Mouse (Mus musculus) thymus, postnatal 4 days (tissue): ENCODE data around the gene Olfr807.

Source experiments
- DNase-seq: peaks from one replicate; pipeline ENCODE4 v3.0.0; 2021

Olfr807 gene

GRCm38 (mm10) chr10:129757693-129758092 lies at the start of gene Olfr807:
Gene Olfr807 (minus strand): TSS chr10:129757793.
- DNase-seq = no peak

DNA sequence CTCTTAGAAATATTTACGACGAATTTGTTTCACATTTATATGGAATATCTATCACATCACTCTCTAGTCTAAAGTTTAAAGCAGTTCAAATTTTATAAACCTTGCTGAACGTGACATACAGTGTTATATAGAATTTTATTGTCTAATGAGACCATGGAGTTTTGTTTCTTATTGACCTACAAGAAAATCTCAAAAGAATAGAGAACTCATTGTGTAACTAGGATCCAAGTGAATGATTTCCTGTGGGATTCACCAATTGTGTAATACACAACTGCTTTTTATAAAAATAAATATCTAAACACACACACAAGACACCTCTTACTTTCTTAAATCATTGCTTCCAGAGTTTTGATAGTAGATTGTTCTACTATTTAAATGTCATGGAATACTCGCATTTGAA lies 46.7 kb upstream of the Olfr807 start, which contains the start of gene Olfr811:
Gene Olfr811 (minus strand): TSS at position 101 of the 400 bp plus-strand sequence.
- DNase-seq = no peak

GRCm38 (mm10) chr10:129794817-129795216 lies 37.2 kb upstream of the Olfr807 start, which contains the start of gene Olfr810:
Gene Olfr810 (minus strand): TSS chr10:129794917.
- no peak for DNase-seq

GRCm38 (mm10) chr10:129778123-129778522 lies 20.5 kb upstream of the Olfr807 start:
- no peak for DNase-seq

DNA sequence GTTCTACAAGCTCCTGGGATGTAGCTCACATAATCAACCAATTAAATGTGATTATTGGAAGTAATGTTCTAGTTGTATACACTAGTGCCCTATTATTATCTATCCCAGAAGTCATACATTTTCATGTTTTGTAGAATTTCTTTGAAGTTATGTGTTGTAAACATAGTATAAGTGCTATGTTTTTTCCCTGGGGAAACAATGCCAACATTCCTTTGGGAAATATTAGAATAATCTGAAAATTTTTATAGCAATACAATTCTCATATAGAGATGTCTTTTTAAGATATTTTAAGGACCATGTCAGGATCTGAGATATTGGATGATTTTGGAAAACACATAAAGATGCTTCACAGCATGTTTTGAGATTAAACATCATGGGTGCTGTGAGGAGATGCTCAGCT lies 16.7 kb upstream of the Olfr807 start, which contains the start of gene Olfr809:
Gene Olfr809 (plus strand): TSS at position 301 of the 400 bp plus-strand sequence.
- DNase-seq = no peak

GRCm38 (mm10) chr10:129765182-129765581 lies 7.6 kb upstream of the Olfr807 start, which contains the start of gene Olfr808:
Gene Olfr808 (plus strand): TSS chr10:129765482.
- no peak for DNase-seq

DNA sequence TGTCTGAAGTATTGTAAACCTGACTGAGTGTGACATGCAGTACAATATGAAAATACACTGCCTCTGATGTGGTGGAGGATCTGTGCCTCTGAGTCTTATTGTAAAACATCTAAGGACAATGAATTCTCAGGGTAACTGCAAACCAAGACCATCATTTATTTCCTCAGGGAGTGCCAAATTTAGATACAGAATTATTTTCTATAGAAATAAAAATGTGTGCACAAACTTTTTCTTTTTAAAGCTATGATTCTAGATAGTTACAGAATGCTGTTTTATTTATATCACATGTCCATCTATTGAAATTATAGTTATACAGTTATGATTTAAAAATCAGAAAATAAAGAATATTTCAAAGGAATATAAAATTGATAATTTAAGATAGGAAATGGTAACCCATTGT lies 15.8 kb downstream of the Olfr807 start, which contains the start of gene Olfr806:
Gene Olfr806 (minus strand): TSS at position 101 of the 400 bp plus-strand sequence.
- DNase-seq = no peak

DNA sequence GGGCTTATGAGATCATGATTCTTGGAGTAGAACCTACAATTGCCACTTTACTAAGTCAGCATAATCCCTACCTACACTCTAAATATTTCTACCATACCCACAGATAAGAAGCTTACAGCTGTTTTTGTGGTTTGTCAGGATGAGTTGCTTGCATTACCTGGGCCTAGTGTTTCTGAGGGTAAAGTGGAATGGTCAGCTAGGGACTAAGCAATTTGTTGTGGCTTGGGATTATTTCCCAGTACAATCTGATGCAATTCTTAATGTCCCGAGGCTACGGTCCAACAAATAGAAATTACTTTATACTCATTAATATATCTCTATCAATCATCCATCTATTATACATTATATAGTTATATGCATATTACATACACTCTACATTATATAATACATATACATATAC lies 28.3 kb downstream of the Olfr807 start, which contains the start of gene Olfr805:
Gene Olfr805 (minus strand): TSS at position 101 of the 400 bp plus-strand sequence.
- no peak for DNase-seq
